Mouse (Mus musculus): Measurements from ENCODE around the gene Dcp1a.

Dcp1a gene

DNA sequence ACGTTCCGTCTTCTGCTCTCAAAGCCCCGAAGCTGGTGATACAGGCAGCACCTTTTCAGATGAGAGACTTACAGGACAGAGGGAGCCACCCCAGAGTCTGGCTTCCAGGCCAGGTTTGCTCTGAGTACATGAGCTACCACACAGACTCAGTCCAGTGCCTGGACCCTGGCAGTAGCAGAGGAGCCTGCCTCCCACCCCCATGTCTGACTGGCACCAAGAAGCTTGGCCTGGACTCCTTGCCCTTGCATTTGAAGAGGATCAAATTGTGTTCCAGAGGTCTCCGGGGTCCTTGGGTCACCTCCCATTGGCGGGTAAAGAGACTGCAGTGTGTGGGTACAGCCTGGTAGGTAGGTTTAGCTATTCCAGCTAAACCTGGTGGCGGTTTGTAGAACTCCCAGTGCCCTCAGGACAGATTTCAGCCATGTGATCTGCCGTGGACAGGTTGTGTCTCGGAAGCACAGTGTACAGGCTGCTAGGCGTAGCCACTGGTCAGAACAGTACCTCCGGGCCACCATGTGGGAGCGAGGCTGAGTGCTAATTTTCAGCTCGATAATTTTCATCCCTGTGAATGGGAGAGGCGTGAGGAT is 81.6 kb downstream of the Dcp1a start:
- no peak for DNase-seq (ENCODE audit: low read depth, low spot score)

- no peak for DNase-seq (ENCODE audit: low read depth, low spot score)
These were observed 82.3 kb downstream of the Dcp1a start for GRCm38 (mm10) chr14:30561470-30562187.

- DNase-seq (ENCODE audit: low read depth, low spot score): no peak
These were observed 83.0 kb downstream of the Dcp1a start for GRCm38 (mm10) chr14:30562343-30562742.

DNA sequence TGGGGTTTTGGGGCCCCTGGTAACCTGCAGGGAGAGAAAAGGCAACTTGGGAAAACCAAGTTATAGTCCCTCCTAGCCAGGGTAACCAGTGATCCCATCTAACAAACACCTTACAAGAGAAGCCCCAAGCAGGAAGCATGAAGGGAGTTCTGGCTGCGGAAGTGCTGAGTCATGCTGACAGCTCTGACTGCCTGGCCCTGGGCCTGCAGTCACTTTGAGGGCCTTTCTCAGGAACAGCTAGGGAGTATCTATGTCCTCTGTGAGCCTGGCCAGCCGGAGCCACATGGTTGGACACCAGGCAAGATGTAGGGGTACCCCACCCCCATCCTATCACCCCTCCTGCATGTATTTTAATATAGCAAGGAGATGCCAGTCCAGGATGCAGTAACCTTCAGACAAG is 85.1 kb downstream of the Dcp1a start:
- peak; percentile 78 for DNase-seq (ENCODE audit: low read depth, low spot score)

DNA sequence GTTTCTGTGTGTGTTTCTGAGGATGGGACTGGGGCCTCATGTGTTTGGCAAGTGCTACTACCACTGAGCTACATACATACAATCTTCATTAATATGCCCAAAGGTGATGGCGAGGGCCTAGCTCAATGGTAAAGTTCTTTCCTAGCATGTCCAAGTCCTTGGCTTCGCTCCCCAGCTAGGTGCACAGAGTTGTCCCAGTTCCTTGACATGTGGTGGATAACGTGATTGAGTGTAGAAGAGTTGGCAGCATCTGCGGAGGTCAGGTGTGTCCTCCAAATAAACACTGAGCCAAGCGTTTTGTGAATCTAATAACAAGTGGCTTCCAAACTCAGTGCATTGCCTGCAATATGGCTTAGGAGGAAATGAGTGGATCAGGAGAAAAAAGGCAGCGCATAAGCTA is 87.0 kb downstream of the Dcp1a start:
- no peak for DNase-seq (ENCODE audit: low read depth, low spot score)

- no peak for DNase-seq (ENCODE audit: low read depth, low spot score)
These were observed 88.7 kb downstream of the Dcp1a start for GRCm38 (mm10) chr14:30568016-30568415.

- DNase-seq (ENCODE audit: low read depth, low spot score): no peak
These were observed 91.0 kb downstream of the Dcp1a start for GRCm38 (mm10) chr14:30570303-30570702.

GRCm38 (mm10) chr14:30572253-30572652 is 92.9 kb downstream of the Dcp1a start:
- DNase-seq (ENCODE audit: low read depth, low spot score): no peak

GRCm38 (mm10) chr14:30573235-30573634 is 93.9 kb downstream of the Dcp1a start:
- DNase-seq (ENCODE audit: low read depth, low spot score): no peak

GRCm38 (mm10) chr14:30573983-30574584 is 94.7 kb downstream of the Dcp1a start:
- peak; percentile 51 for DNase-seq (ENCODE audit: low read depth, low spot score)

- DNase-seq (ENCODE audit: low read depth, low spot score): no peak
These were observed 96.5 kb downstream of the Dcp1a start for GRCm38 (mm10) chr14:30575791-30576190.

GRCm38 (mm10) chr14:30576260-30576659 is 96.9 kb downstream of the Dcp1a start:
- DNase-seq (ENCODE audit: low read depth, low spot score): no peak

Data from skeletal muscle tissue, adult 2 months (tissue).